Mouse (Mus musculus) hindbrain, embryonic 14.5 days (tissue): ENCODE data around the gene Ptma. TPM values are rescaled to one million over a fixed set of nuclear protein-coding genes. Genes with fewer than 3 reads are reported as not detected.

Experiments used
- ATAC-seq: fragments of 200-750 bp; cut with Nextera tagmentation; 2 replicates; pipeline ENCODE4 v1.8.0; 2017; ENCODE audit warnings: moderate number of reproducible peaks, mild to moderate bottlenecking, moderate TSS enrichment, moderate library complexity; ENCODE audit not compliant: low FRiP score
- DNase-seq: peaks from one replicate; pipeline ENCODE4 v3.0.0-alpha.2; 2015; ENCODE audit warnings: low spot score
- H3K27ac ChIP-seq: fragments of 300-500 bp; sonication (generic); 2 replicates; pipeline ENCODE4 v1.5.1; 2014; ENCODE audit warnings: mild to moderate bottlenecking, moderate library complexity
- H3K27me3 ChIP-seq: fragments of 300-500 bp; sonication (generic); 2 replicates; pipeline ENCODE4 v1.6.1; 2014; ENCODE audit warnings: mild to moderate bottlenecking, low read length, mixed read lengths; ENCODE audit not compliant: control insufficient read depth, insufficient read depth
- H3K36me3 ChIP-seq: fragments of 300-500 bp; sonication (generic); replicated peaks from 2 replicates; pipeline ENCODE4 v1.6.1; 2014; ENCODE audit not compliant: control insufficient read depth, insufficient read depth
- H3K4me1 ChIP-seq: fragments of 300-500 bp; sonication (generic); replicated peaks from 2 replicates; pipeline ENCODE4 v1.6.1; 2014; ENCODE audit warnings: antibody characterized with exemption, low read length, mixed read lengths; ENCODE audit not compliant: control insufficient read depth, insufficient read depth
- H3K4me2 ChIP-seq: fragments of 300-500 bp; sonication (generic); replicated peaks from 2 replicates; pipeline ENCODE4 v1.6.1; 2014; ENCODE audit warnings: mild to moderate bottlenecking, moderate library complexity
- H3K4me3 ChIP-seq: fragments of 300-500 bp; sonication (generic); replicated peaks from 2 replicates; pipeline ENCODE4 v1.5.1; 2014; ENCODE audit warnings: mild to moderate bottlenecking, low read length
- H3K9ac ChIP-seq: fragments of 300-500 bp; sonication (generic); 2 replicates; pipeline ENCODE4 v1.6.1; 2014
- H3K9me3 ChIP-seq: fragments of 300-500 bp; sonication (generic); 2 replicates; pipeline ENCODE4 v1.6.1; 2016; ENCODE audit warnings: low read length; ENCODE audit not compliant: control insufficient read depth
- WGBS: fragments of 180-500 bp; shearing (Covaris S2); extraction: QIAGEN DNeasy Blood & Tissue Kit; methylation state at CpG from one replicate; pipeline ENCODE4 v1.1.7; 2014; 5-methylcytosine and 5-hydroxymethylcytosine counted together
- polyA plus RNA-seq: library from polyadenylated mRNA; unstranded; fragments of >200 nt; fragmentation: Nextera tagmentation; extraction: Ambion mirVana; gene quantifications from 2 replicates; pipeline ENCODE4 v1.2.1, GENCODE M21; 2014

Ptma gene
- polyA plus RNA-seq, 1 experiment from 2014 or later: 1,692 TPM

DNA sequence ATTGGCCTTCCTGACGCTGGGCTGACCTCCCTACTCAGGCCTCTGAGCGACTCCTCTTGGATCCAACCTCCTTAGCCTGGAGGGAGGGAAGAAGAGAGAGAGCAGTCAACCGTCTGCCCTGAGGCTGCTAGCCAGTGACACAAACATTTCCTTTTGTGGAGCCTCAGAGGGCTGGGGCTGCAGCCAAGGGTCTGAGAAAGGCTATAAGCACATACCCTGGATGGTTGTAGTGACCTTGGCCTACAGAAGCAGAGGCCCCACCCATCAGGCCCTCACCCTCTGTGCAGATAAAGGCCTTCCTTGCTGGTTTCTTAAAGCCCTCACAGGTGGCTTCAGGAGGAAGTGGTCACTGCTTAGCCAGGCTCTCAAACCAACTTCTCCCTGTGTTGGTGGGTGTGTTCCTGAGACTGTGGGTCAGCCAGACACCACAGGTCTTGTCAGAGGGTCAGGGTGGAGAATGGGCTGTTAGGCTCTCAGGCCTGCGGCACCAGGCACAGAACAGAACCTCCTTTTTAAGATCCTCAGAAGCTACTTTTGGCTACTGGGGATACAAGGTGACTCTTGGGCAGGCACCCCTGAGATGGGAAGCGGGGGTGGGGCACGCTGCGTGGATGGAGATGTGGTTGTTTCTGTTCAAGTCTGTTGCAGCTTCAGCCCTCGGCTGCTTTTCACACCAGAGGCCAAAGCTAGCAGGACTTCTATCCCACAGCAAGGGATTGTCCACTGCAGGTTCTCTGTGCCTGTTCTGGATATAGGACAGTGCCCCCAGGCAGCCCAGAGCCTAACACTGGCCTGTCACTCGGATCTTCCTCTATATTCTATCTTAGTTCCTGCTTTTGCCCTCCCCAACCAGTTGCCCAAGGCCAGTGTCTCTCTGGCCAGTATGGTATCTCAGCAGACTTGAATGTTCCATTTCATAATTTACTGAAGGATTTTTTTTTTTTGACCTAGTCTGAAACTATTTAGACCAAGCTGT lies 34.1 kb upstream of the Ptma start:
- ATAC-seq (no peak), DNase-seq (no peak)
- Histone ChIP-seq H3K27me3 (no peaks in the 10 kb centered on the region), H3K36me3 (no peaks in the 10 kb centered on the region), H3K4me3 (no peak overlapping the region), H3K4me1 (peaks cover 22% of the 10 kb centered on the region), H3K9me3 (no peaks in the 10 kb centered on the region), H3K9ac (no peak overlapping the region), H3K4me2 (no peak overlapping the region), H3K27ac (peak overlapping the region; percentile 73)
- 67% methylated on average over 9 of the region's 9 CpGs for WGBS

DNA sequence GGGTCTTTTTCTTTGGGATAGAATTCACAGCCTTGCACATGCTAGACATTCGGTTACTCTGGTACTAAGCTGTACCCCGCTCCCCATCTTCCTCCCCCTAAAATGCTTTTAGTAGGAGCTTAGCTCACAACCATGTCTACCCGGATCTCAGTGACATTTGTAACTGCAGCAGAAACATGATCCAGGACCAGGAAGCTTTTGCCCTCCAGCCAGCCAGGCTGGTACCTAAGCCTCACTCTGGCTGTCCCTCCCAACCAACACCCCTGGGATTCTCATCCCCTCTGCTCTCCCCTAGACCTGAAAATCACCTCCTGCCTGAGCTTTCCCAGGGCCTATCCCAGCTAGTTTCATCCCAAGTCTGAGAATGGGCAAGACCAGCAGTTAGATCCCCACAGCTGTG lies 32.7 kb upstream of the Ptma start:
- no peaks in the 10 kb centered on the region for H3K9me3 ChIP-seq
- 84% methylated on average over 3 of the region's 3 CpGs for WGBS
- peaks cover 14% of the 10 kb centered on the region for H3K4me1 ChIP-seq
- no peaks in the 10 kb centered on the region for H3K27me3 ChIP-seq
- DNase-seq: no peak
- H3K36me3 ChIP-seq: no peaks in the 10 kb centered on the region
- H3K9ac ChIP-seq: no peak overlapping the region
- H3K27ac ChIP-seq: no peak overlapping the region
- no peak overlapping the region for H3K4me2 ChIP-seq
- no peak overlapping the region for H3K4me3 ChIP-seq
- no peak for ATAC-seq

DNA sequence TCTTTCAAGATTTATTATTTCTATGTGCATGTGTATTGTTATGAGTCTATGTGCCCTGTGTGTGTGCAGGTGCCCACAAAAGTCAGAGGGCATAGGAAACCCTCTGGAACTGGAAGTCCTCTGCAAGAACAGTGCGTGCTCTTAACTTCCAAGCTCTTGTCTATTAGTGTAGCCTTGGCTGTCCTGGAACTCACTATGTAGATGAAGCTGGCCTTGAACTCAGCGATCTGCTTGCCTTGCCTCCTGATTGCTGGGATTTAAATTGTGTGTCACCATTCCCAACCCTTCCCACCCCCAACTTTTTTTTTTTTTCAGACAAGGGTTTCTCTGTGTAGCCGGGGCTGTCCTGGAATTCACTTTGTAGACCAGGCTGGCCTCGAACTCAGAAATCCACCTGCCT lies 30.2 kb upstream of the Ptma start:
- H3K9ac ChIP-seq: no peak overlapping the region
- ATAC-seq (no peak), DNase-seq (no peak)
- H3K27ac ChIP-seq: no peak overlapping the region
- no peaks in the 10 kb centered on the region for H3K27me3 ChIP-seq
- no peak overlapping the region for H3K4me3 ChIP-seq
- 93% methylated on average over 4 of the region's 4 CpGs for WGBS
- no peak overlapping the region for H3K4me2 ChIP-seq
- peaks cover 8% of the 10 kb centered on the region for H3K4me1 ChIP-seq
- H3K36me3 ChIP-seq: no peaks in the 10 kb centered on the region
- H3K9me3 ChIP-seq: no peaks in the 10 kb centered on the region

DNA sequence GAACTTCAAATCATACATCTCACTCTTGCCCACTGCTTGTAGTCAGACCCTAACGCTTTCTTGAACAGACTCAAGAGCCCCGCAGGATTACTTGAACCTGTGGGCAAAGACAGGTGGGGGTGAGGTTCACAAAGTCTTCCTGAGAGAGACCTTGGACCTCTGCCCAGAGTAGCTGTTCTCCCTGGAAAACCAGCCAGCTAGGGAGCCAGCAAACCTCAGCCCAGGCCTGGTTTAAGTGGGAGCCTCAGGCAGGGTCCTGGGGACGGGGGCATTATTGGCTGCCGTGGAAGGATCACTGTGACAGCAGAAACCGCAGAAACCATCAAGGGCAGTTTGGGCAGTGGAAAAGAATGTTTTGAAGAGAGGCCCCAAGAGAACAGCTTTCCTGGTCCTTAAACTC lies 29.2 kb upstream of the Ptma start:
- H3K9me3 ChIP-seq: no peaks in the 10 kb centered on the region
- peaks cover 3% of the 10 kb centered on the region; the same call in 1 of the 2 replicates for H3K4me1 ChIP-seq
- H3K4me2 ChIP-seq: no peak overlapping the region
- no peak overlapping the region for H3K9ac ChIP-seq
- ATAC-seq: no peak
- H3K27me3 ChIP-seq: no peaks in the 10 kb centered on the region
- DNase-seq: no peak
- WGBS: 75% methylated on average over 5 of the region's 5 CpGs
- H3K36me3 ChIP-seq: no peaks in the 10 kb centered on the region
- H3K27ac ChIP-seq: no peak overlapping the region
- no peak overlapping the region for H3K4me3 ChIP-seq

DNA sequence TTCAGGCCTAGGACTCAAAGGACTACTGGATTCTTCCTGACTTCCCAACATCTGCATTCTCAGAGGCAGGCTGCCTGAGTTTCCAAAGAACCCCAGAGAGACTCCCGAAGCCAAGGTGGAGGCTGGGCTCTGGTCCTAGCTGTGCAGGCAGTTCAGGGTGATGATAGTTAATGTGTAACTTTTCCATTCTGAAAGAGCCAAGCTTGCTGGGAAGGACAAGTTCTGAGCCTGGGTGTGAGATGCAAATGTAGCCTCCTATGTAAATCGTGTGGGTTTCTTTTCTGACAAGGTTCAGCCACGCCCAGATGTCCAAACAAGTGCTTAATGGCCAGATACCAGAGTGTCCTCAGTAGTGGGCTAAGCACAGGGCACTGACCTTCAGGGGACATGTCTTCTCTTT lies 28.5 kb upstream of the Ptma start:
- Histone ChIP-seq H3K4me2 (no peak overlapping the region), H3K9me3 (no peaks in the 10 kb centered on the region), H3K36me3 (no peaks in the 10 kb centered on the region), H3K27me3 (no peaks in the 10 kb centered on the region), H3K4me1 (peaks cover 9% of the 10 kb centered on the region), H3K27ac (no peak overlapping the region), H3K9ac (no peak overlapping the region), H3K4me3 (no peak overlapping the region)
- WGBS: 36% methylated on average over 3 of the region's 3 CpGs
- DNase-seq: no peak
- ATAC-seq: no peak

DNA sequence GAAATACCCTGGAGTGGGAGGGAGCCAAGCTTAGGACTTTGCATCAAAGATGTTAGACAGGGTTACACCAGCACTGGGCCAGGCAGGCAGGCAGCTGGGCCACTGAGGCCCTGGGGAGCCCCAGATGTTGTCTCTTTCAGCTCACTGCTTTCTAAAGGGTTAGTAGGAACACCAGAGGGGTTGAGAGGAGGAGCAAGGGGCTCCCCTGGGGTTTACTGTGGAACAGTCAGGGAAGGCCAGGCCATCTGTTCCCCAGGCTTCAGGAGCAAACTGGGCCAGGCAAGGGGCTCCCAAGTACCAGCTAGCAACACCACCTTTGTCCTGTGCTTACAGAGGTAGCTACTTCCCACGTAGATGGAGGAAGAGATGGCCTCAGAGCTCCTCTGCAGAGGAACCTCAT lies 27.9 kb upstream of the Ptma start:
- 40% methylated on average over 1 of the region's 1 CpGs for WGBS
- H3K4me1 ChIP-seq: peaks cover 15% of the 10 kb centered on the region
- no peak for ATAC-seq

DNA sequence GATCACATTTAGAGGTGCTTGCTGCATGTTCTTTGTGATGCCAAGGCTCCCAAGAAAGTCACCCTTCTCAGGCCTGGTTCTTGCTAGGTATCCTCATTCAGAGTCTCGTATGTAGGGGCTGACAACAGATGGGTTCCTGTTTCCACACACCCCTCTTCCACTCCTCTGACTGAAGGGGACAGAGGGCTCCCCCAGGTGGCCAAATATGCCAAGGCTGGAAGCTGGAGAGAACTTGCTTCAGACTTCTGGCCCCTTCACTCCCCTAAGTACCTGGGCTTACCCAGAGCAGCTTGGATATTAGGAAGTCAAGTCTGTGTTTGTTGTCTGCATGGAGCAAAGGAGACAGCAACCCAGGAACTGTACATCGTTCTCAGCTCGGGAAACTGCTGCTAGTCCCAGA lies 26.6 kb upstream of the Ptma start:
- Histone ChIP-seq H3K9ac (no peak overlapping the region), H3K4me2 (no peak overlapping the region), H3K9me3 (no peaks in the 10 kb centered on the region), H3K4me3 (no peak overlapping the region), H3K4me1 (peaks cover 21% of the 10 kb centered on the region), H3K27me3 (no peaks in the 10 kb centered on the region), H3K36me3 (no peaks in the 10 kb centered on the region), H3K27ac (no peak overlapping the region)
- DNase-seq (no peak), ATAC-seq (no peak)
- WGBS: 36% methylated on average over 3 of the region's 3 CpGs

More for the DNA sequence above, 27.9 kb upstream of the Ptma start:
- no peak overlapping the region for H3K4me2 ChIP-seq
- no peaks in the 10 kb centered on the region for H3K36me3 ChIP-seq
- H3K27me3 ChIP-seq: no peaks in the 10 kb centered on the region
- H3K9ac ChIP-seq: no peak overlapping the region
- H3K27ac ChIP-seq: peak overlapping the region; percentile 45; the same call in 1 of the 2 replicates
- no peaks in the 10 kb centered on the region for H3K9me3 ChIP-seq
- H3K4me3 ChIP-seq: no peak overlapping the region
- no peak for DNase-seq

DNA sequence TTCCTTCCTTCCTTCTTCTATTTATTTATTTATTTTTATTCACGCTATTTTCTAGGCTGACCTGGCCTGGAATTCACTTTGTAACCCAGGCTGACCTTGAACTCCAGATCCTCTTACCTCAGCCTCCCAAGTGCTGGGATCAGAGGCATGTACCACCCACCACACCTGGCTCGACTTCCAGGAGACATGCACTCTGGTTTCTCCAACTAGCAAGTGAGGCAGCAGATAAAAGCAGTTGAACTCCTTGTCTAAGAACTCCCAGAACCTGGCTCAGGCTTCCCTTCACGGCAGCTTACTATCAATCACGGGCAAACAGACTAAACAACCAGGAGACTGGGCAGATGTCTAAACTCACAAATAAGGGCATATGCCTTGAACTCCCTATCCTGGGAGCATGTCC lies 25.8 kb upstream of the Ptma start:
- Histone ChIP-seq H3K27me3 (no peaks in the 10 kb centered on the region), H3K4me3 (no peak overlapping the region), H3K36me3 (no peaks in the 10 kb centered on the region), H3K9ac (no peak overlapping the region), H3K9me3 (no peaks in the 10 kb centered on the region), H3K4me2 (no peak overlapping the region), H3K4me1 (peaks cover 29% of the 10 kb centered on the region), H3K27ac (peak overlapping the region; percentile 52; the same call in 1 of the 2 replicates)
- WGBS: 77% methylated on average over 4 of the region's 4 CpGs
- no peak for DNase-seq
- no peak for ATAC-seq

DNA sequence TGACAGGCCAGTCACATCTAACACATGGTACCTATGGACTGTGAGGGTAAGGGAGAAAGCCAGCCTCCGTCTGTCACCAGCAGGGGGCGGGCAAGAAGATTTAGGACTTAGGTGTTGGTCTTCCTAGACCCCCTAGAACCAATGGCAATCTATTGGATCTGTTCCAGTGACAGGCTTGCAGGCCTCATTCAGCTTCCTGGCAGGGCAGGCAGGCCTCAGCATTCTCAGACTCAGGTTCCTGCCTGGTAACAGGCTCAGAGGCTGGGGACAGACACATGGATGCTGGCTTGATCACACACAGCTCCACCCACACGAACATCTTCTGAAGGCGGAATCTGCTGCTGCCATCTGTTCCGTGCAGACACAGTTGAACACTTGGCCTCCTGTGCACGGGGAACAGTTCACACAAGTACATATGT lies 25.4 kb upstream of the Ptma start:
- H3K36me3 ChIP-seq: no peaks in the 10 kb centered on the region
- no peak overlapping the region for H3K4me2 ChIP-seq
- H3K9me3 ChIP-seq: no peaks in the 10 kb centered on the region
- DNase-seq (no peak), ATAC-seq (no peak)
- no peak overlapping the region for H3K9ac ChIP-seq
- H3K27ac ChIP-seq: peak overlapping the region; percentile 52; the same call in 1 of the 2 replicates
- no peak overlapping the region for H3K4me3 ChIP-seq
- WGBS: 30% methylated on average over 6 of the region's 6 CpGs
- peaks cover 31% of the 10 kb centered on the region for H3K4me1 ChIP-seq
- H3K27me3 ChIP-seq: no peaks in the 10 kb centered on the region
